Mouse (Mus musculus) frontal cortex, postnatal 36 days (tissue): ENCODE measurements around the gene Mafb.

ENCODE experiments used
- DNase-seq, 2 experiments: peaks; one replicate each; pipeline ENCODE4 v3.0.0; 2022; ENCODE audit warnings: low spot score in 2 of 2

Gene Mafb

GRCm38 (mm10) chr2:160364128-160364650 is 2.7 kb downstream of the Mafb start:
- DNase-seq, result no peak

- no peak for DNase-seq
Observed at GRCm38 (mm10) chr2:160363201-160363600, 3.7 kb downstream of the Mafb start.

GRCm38 (mm10) chr2:160361442-160362121 is 5.3 kb downstream of the Mafb start:
- DNase-seq, result no peak

- no peak for DNase-seq
Observed at GRCm38 (mm10) chr2:160360234-160360874, 6.5 kb downstream of the Mafb start.

GRCm38 (mm10) chr2:160358896-160359295 is 8.0 kb downstream of the Mafb start:
- DNase-seq, result no peak

GRCm38 (mm10) chr2:160357442-160357841 is 9.4 kb downstream of the Mafb start:
- DNase-seq, result no peak

GRCm38 (mm10) chr2:160356132-160356531 is 10.7 kb downstream of the Mafb start:
- DNase-seq, result no peak

- no peak for DNase-seq
Observed at GRCm38 (mm10) chr2:160354319-160354718, 12.5 kb downstream of the Mafb start.

- DNase-seq, result no peak
Observed at GRCm38 (mm10) chr2:160353581-160353980, 13.3 kb downstream of the Mafb start.

- DNase-seq, result no peak
Observed at GRCm38 (mm10) chr2:160351038-160351574, 15.8 kb downstream of the Mafb start.

- no peak for DNase-seq
Observed at GRCm38 (mm10) chr2:160349578-160349977, 17.3 kb downstream of the Mafb start.

- DNase-seq, result no peak
Observed at GRCm38 (mm10) chr2:160348796-160349195, 18.1 kb downstream of the Mafb start.

- DNase-seq, result no peak
Observed at GRCm38 (mm10) chr2:160348072-160348604, 18.7 kb downstream of the Mafb start.

GRCm38 (mm10) chr2:160345644-160346043 is 21.2 kb downstream of the Mafb start:
- no peak for DNase-seq

GRCm38 (mm10) chr2:160340121-160340520 is 26.7 kb downstream of the Mafb start:
- no peak for DNase-seq

GRCm38 (mm10) chr2:160339595-160339994 is 27.3 kb downstream of the Mafb start:
- no peak for DNase-seq

GRCm38 (mm10) chr2:160336053-160336452 is 30.8 kb downstream of the Mafb start:
- DNase-seq, result no peak

- DNase-seq, result no peak
Observed at GRCm38 (mm10) chr2:160335043-160335442, 31.8 kb downstream of the Mafb start.

- DNase-seq, result no peak
Observed at GRCm38 (mm10) chr2:160334111-160334661, 32.7 kb downstream of the Mafb start, which contains the start of gene Gm826. TSS of gene Gm826 (minus strand) at chr2:160334162.

GRCm38 (mm10) chr2:160332516-160333325 is 34.1 kb downstream of the Mafb start:
- no peak for DNase-seq

GRCm38 (mm10) chr2:160328886-160329285 is 38.0 kb downstream of the Mafb start:
- DNase-seq, result peak in 1 of 2 experiments; percentile 10
